Mouse (Mus musculus) testis, adult 2 months (tissue): ENCODE results near the gene Etv1.

Source experiments
- CTCF ChIP-seq: fragments of 200-500 bp; IDR thresholded peaks from 2 replicates; pipeline ENCODE4 v1.5.1; 2012; ENCODE audit warnings: low read depth, mild to moderate bottlenecking, inconsistent platforms, low read length, moderate library complexity; ENCODE audit not compliant: control insufficient read depth, insufficient read depth, insufficient replicate concordance
- POLR2A ChIP-seq: fragments of 200-500 bp; IDR thresholded peaks from 2 replicates; pipeline ENCODE4 v1.6.1; 2012; ENCODE audit warnings: low read depth, mild to moderate bottlenecking, inconsistent platforms, low read length, moderate library complexity; ENCODE audit not compliant: control insufficient read depth

DNA sequence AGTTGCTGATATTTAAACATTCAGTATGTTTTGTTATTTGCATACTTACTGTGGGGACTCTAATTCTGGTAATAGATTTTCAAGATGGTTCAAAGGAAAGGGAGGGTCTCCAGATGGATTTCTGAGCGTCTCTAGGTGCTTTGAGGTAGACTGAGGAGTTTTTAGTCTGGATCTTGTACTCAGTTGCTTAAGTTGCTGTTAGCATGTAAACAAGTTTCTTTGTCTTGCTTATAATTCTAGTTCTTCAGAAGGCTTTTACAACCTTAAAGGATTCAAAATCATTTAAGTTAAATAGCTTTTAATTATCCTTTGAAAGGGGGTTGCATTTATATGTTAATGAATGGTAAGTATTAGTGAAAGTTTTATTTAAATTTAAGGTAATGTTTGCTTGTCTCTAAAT, 5.0 kb downstream of the Etv1 start:
- TF ChIP-seq POLR2A (no peak), CTCF (no peak)
